Mouse (Mus musculus): ENCODE data around the gene Guca2a. TPM values are rescaled to one million over a fixed set of nuclear protein-coding genes. Genes with fewer than 3 reads are reported as not detected.
A peak's percentile ranks its signal among the peaks of the same experiment; 100 is the strongest.

The Guca2a gene
- total and polyA plus RNA-seq, 3 experiments, result not detected

DNA sequence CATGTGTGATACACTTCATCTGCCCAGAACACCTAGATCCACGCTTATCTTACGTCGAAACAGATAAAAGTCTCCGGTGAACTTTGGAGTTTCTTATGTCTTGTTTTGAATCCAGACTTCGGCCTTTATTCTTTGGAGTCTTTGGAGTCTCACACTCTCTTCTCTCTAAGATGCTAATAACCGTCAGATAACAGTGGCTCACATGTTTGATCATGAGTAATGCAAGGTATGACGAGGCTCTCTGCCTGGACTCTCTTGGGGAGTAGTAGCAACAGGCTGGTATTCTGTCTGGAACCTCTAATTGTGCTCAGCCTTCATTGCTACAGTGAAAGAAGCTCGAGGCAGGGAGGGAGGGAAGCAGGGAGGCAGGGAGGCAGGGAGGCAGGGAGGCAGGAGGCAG is 22.5 kb downstream of the Guca2a start:
- no peaks in the 10 kb centered on the region for H3K79me2 ChIP-seq (replicated peaks; ENCODE audit: control insufficient read depth, extremely low read depth, insufficient read depth, poor library complexity, severe bottlenecking)
- H3K4me2 ChIP-seq (ENCODE audit: insufficient read depth, low read depth, poor library complexity, severe bottlenecking), result no peak overlapping the region
- dilution Hi-C loops (cut with MboI; ENCODE audit: extremely low pct_ligation_motif_present, extremely low pct_unique_long_range_greater_than_20kb, low sequenced_read_pairs) (no loop called here), in situ Hi-C loops (cut with MboI; ENCODE audit: low pct_ligation_motif_present, low pct_unique_long_range_greater_than_20kb, low sequenced_read_pairs) (loop anchor here (10.0 to 25.0 kb wide), 3 partner anchors 145 to 398 kb away; partner anchors contain the start of genes Cldn19, Ppcs and Zmynd12)
- no peaks in the 10 kb centered on the region for H3K36me3 ChIP-seq (replicated peaks in 1 of 2; ENCODE audit: control insufficient read depth in 1 of 2, insufficient read depth in 1 of 2, low read length in 1 of 2)
- TF ChIP-seq ETS1 (conservative IDR thresholded peaks at IDR 0.05; ENCODE audit: low read depth, low read length) (no peak), KAT2A (IDR thresholded peaks at IDR 0.05; ENCODE audit: insufficient replicate concordance, low read length) (no peak), CHD1 (IDR thresholded peaks at IDR 0.05; ENCODE audit: low read depth, low read length) (no peak), UBTF (IDR thresholded peaks at IDR 0.05; ENCODE audit: low read depth, low read length) (no peak), USF1 (IDR thresholded peaks at IDR 0.05; ENCODE audit: low read depth, low read length) (no peak), POLR2AphosphoS2 (IDR thresholded peaks at IDR 0.05; ENCODE audit: low read depth, low read length) (no peak), ZC3H11A (IDR thresholded peaks at IDR 0.05; ENCODE audit: low read depth, low read length) (no peak), GABPA (IDR thresholded peaks at IDR 0.05; ENCODE audit: insufficient replicate concordance, low read depth, low read length) (no peak), IRF4 (IDR thresholded peaks at IDR 0.05; ENCODE audit: low read depth, low read length) (no peak), TCF12 (IDR thresholded peaks at IDR 0.05; ENCODE audit: low read depth, low read length) (no peak), RCOR1 (conservative IDR thresholded peaks at IDR 0.05; ENCODE audit: low read depth, low read length) (no peak), POLR2A (IDR thresholded peaks at IDR 0.05; ENCODE audit: low read depth, low read length) (no peak), TBP (conservative IDR thresholded peaks at IDR 0.05; ENCODE audit: low read depth, low read length) (no peak), ELF1 (IDR thresholded peaks at IDR 0.05; ENCODE audit: low read depth, low read length) (no peak), RAD21 (IDR thresholded peaks at IDR 0.05; ENCODE audit: low read depth, low read length) (no peak), SIN3A (IDR thresholded peaks at IDR 0.05; ENCODE audit: low read length) (no peak), ZMIZ1 (IDR thresholded peaks at IDR 0.05; ENCODE audit: low read depth, low read length) (no peak), MXI1 (IDR thresholded peaks at IDR 0.05; ENCODE audit: low read depth, low read length) (no peak), MAFK (IDR thresholded peaks at IDR 0.05; ENCODE audit: insufficient replicate concordance, low read length) (no peak)
- peaks cover 8 to 42% of the 10 kb centered on the region in 2 experiments for H3K4me1 ChIP-seq (ENCODE audit: control insufficient read depth in 1 of 2, insufficient read depth in 2 of 2)
- no peaks in the 10 kb centered on the region for H3K27me3 ChIP-seq (replicated peaks)
- H3K27ac ChIP-seq (ENCODE audit: insufficient read depth, low read depth), result no peak overlapping the region
- no peak overlapping the region for H3K9ac ChIP-seq (ENCODE audit: insufficient read depth, low read depth)
- H3K4me3 ChIP-seq (replicated peaks in 1 of 3; ENCODE audit: low read depth in 2 of 3, low read length in 2 of 3, poor library complexity in 1 of 3), result no peak overlapping the region
- no peak for DNase-seq (ENCODE audit: extremely low read depth)
- no peaks in the 10 kb centered on the region for H3K9me3 ChIP-seq (replicated peaks; ENCODE audit: low read length)

DNA sequence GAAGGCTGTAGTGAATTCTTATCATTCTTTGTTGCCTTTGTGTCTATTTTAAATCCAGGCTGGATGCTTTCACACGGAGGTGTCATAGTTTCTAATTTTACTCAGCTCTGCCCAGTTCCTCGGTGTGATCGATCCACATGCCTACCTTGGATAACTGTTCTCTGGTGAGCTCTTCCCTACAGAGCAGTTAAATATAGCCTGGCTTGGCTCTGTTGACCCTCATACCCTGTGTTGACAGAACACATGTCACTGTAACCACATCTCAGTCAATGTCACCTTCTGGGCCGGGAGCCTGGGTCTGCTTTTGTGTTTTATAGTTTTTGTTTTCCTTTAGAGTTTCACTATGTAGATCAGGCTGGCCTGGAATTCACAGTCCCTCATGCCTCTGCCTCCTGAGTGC is 24.6 kb downstream of the Guca2a start:
- Histone ChIP-seq H3K79me2 (replicated peaks; ENCODE audit: control insufficient read depth, extremely low read depth, insufficient read depth, poor library complexity, severe bottlenecking) (no peaks in the 10 kb centered on the region), H3K4me3 (replicated peaks in 1 of 3; ENCODE audit: low read depth in 2 of 3, low read length in 2 of 3, poor library complexity in 1 of 3) (no peak overlapping the region), H3K27ac (ENCODE audit: insufficient read depth, low read depth) (no peak overlapping the region), H3K9ac (ENCODE audit: insufficient read depth, low read depth) (peak overlapping the region; percentile 51), H3K9me3 (replicated peaks; ENCODE audit: low read length) (no peaks in the 10 kb centered on the region), H3K4me1 (ENCODE audit: control insufficient read depth in 1 of 2, insufficient read depth in 2 of 2) (peaks cover 11 to 40% of the 10 kb centered on the region in 2 experiments), H3K27me3 (replicated peaks) (no peaks in the 10 kb centered on the region), H3K4me2 (ENCODE audit: insufficient read depth, low read depth, poor library complexity, severe bottlenecking) (peak overlapping the region; percentile 92), H3K36me3 (replicated peaks in 1 of 2; ENCODE audit: control insufficient read depth in 1 of 2, insufficient read depth in 1 of 2, low read length in 1 of 2) (no peaks in the 10 kb centered on the region)
- dilution Hi-C loops (cut with MboI; ENCODE audit: extremely low pct_ligation_motif_present, extremely low pct_unique_long_range_greater_than_20kb, low sequenced_read_pairs) (no loop called here), in situ Hi-C loops (cut with MboI; ENCODE audit: low pct_ligation_motif_present, low pct_unique_long_range_greater_than_20kb, low sequenced_read_pairs) (loop anchor here (10.0 to 25.0 kb wide), 3 partner anchors 143 to 400 kb away; partner anchors contain the start of genes Cldn19, Ppcs and Zmynd12)
- DNase-seq (ENCODE audit: extremely low read depth), result no peak
- no peak for TF ChIP-seq RAD21 (IDR thresholded peaks at IDR 0.05; ENCODE audit: low read depth, low read length)
- TF ChIP-seq MAX (IDR thresholded peaks at IDR 0.05; ENCODE audit: low read length), result no peak
- TF ChIP-seq ZMIZ1 (IDR thresholded peaks at IDR 0.05; ENCODE audit: low read depth, low read length), result no peak
- no peak for TF ChIP-seq MYC (IDR thresholded peaks at IDR 0.05; ENCODE audit: low read depth, low read length)
- TF ChIP-seq CHD1 (IDR thresholded peaks at IDR 0.05; ENCODE audit: low read depth, low read length), result no peak
- TF ChIP-seq IRF4 (IDR thresholded peaks at IDR 0.05; ENCODE audit: low read depth, low read length), result no peak
- TF ChIP-seq MXI1 (IDR thresholded peaks at IDR 0.05; ENCODE audit: low read depth, low read length), result no peak
- TF ChIP-seq GABPA (IDR thresholded peaks at IDR 0.05; ENCODE audit: insufficient replicate concordance, low read depth, low read length), result no peak
- TF ChIP-seq CHD2 (IDR thresholded peaks at IDR 0.05; ENCODE audit: low read length), result no peak
- TF ChIP-seq NRF1 (IDR thresholded peaks at IDR 0.05; ENCODE audit: low read depth, low read length), result no peak
- TF ChIP-seq UBTF (IDR thresholded peaks at IDR 0.05; ENCODE audit: low read depth, low read length), result no peak
- no peak for TF ChIP-seq RCOR1 (conservative IDR thresholded peaks at IDR 0.05; ENCODE audit: low read depth, low read length)
- no peak for TF ChIP-seq JUND (conservative IDR thresholded peaks at IDR 0.05; ENCODE audit: low read depth, low read length)

Measured in CH12.LX (cell line).